Comparison of ENCODE assay signal across 23 mouse cellular contexts in genomic region chr2:179416587-179417227, GRCm38 (mm10). TPM values are rescaled to one million over a fixed set of nuclear protein-coding genes. Genes with fewer than 3 reads are reported as not detected.
DNase-seq lines count a peak whose midpoint lies in the region; ATAC-seq lines count a peak whose summit lies in the region.
"Had no signal": no experiment of that assay in that cellular context is flagged by ENCODE, and none has a peak within 500 bp of the region (broad histone marks: within the 10 kb centered on the region; RNA-seq: fewer than 3 reads in every experiment).

No protein-coding gene starts in this region.

- no peak overlapping the region for H3K4me2 ChIP-seq in hindbrain, embryonic 13.5 days
- no peak overlapping the region for H3K4me2 ChIP-seq in hindbrain, embryonic 16.5 days (ENCODE audit: low read length)
- no peak overlapping the region for H3K4me2 ChIP-seq in limb, embryonic 12.5 days
- H3K4me2 ChIP-seq: embryonic facial prominence, embryonic 15.5 days; heart, embryonic 13.5 days; liver, embryonic 12.5 days had no signal

- H3K9me3 ChIP-seq in hindbrain, embryonic 13.5 days: no peaks in the 10 kb centered on the region
- H3K9me3 ChIP-seq in hindbrain, embryonic 16.5 days (ENCODE audit: control insufficient read depth, low read length): no peaks in the 10 kb centered on the region
- H3K9me3 ChIP-seq in limb, embryonic 12.5 days: no peaks in the 10 kb centered on the region
- H3K9me3 ChIP-seq: embryonic facial prominence, embryonic 15.5 days; heart, embryonic 13.5 days had no signal

- peak overlapping the region; percentile 18 for H3K27ac ChIP-seq in hindbrain, embryonic 13.5 days
- no peak overlapping the region for H3K27ac ChIP-seq in hindbrain, embryonic 16.5 days (ENCODE audit: low read depth, low read length)
- H3K27ac ChIP-seq in limb, embryonic 12.5 days: peak overlapping the region; percentile 62; the same call in 1 of the 2 replicates
- H3K27ac ChIP-seq: embryonic facial prominence, embryonic 15.5 days; gastrocnemius, adult 2 months; heart, embryonic 13.5 days; layer of hippocampus, adult 2 months; liver, embryonic 12.5 days had no signal

- no peak overlapping the region for H3K4me3 ChIP-seq in hindbrain, embryonic 13.5 days
- H3K4me3 ChIP-seq in hindbrain, embryonic 16.5 days (ENCODE audit: low read length): no peak overlapping the region
- H3K4me3 ChIP-seq in limb, embryonic 12.5 days (replicated peaks): no peak overlapping the region
- H3K4me3 ChIP-seq: embryonic facial prominence, embryonic 15.5 days; gastrocnemius, adult 2 months; heart, embryonic 13.5 days; layer of hippocampus, adult 2 months; liver, embryonic 12.5 days had no signal

- DNase-seq in right cerebral cortex, postnatal 14 days: peak; percentile 19
- DNase-seq in right cerebral cortex, adult 18-20 months: no peak
- no peak for DNase-seq in gastrocnemius, adult 8-10 months (ENCODE audit: low spot score in 2 of 2)
- DNase-seq in gastrocnemius, postnatal 14 days: no peak
- DNase-seq: adrenal gland, postnatal 25 days; B cell, adult 2 months; cerebellum, adult 11-12 months; cerebellum, postnatal 14 days; gastrocnemius, adult 2 months; heart, adult 18-20 months; heart, postnatal 36 days; kidney, adult 2 months; kidney, postnatal 10 days; lung, adult 2 months; thymus, adult 2 months had no signal

- intact Hi-C loops in gastrocnemius, postnatal 14 days (cut with DNase I; ENCODE audit: low total_unique reads): no loop called here

- 63% methylated on average over 16 of the region's 16 CpGs for WGBS in hindbrain, embryonic 13.5 days
- 53% methylated on average over 16 of the region's 16 CpGs for WGBS in hindbrain, embryonic 16.5 days
- WGBS in limb, embryonic 12.5 days: 47% methylated on average over 16 of the region's 16 CpGs

- H3K27me3 ChIP-seq in hindbrain, embryonic 13.5 days: no peaks in the 10 kb centered on the region
- no peaks in the 10 kb centered on the region for H3K27me3 ChIP-seq in hindbrain, embryonic 16.5 days (replicated peaks; ENCODE audit: control insufficient read depth, insufficient read depth, low read length)
- H3K27me3 ChIP-seq in limb, embryonic 12.5 days: no peaks in the 10 kb centered on the region
- H3K27me3 ChIP-seq: heart, embryonic 13.5 days; liver, embryonic 12.5 days had no signal

- H3K4me1 ChIP-seq in hindbrain, embryonic 13.5 days (replicated peaks): peaks cover 14% of the 10 kb centered on the region
- H3K4me1 ChIP-seq in hindbrain, embryonic 16.5 days (ENCODE audit: control insufficient read depth, insufficient read depth, low read depth, low read length): no peaks in the 10 kb centered on the region
- H3K4me1 ChIP-seq in limb, embryonic 12.5 days (replicated peaks): peaks cover 23% of the 10 kb centered on the region
- H3K4me1 ChIP-seq: liver, embryonic 12.5 days had no signal

- no peaks in the 10 kb centered on the region for H3K36me3 ChIP-seq in hindbrain, embryonic 13.5 days
- no peaks in the 10 kb centered on the region for H3K36me3 ChIP-seq in hindbrain, embryonic 16.5 days (ENCODE audit: control insufficient read depth, insufficient read depth, low read length)
- H3K36me3 ChIP-seq in limb, embryonic 12.5 days: no peaks in the 10 kb centered on the region
- H3K36me3 ChIP-seq: embryonic facial prominence, embryonic 15.5 days; heart, embryonic 13.5 days; liver, embryonic 12.5 days had no signal

- no peak overlapping the region for H3K9ac ChIP-seq in hindbrain, embryonic 13.5 days
- H3K9ac ChIP-seq in hindbrain, embryonic 16.5 days (ENCODE audit: low read depth, low read length): no peak overlapping the region
- no peak overlapping the region for H3K9ac ChIP-seq in limb, embryonic 12.5 days (replicated peaks)
- H3K9ac ChIP-seq: embryonic facial prominence, embryonic 15.5 days; heart, embryonic 13.5 days; liver, embryonic 12.5 days had no signal

- ATAC-seq in hindbrain, embryonic 13.5 days (ENCODE audit: low FRiP score): peak; percentile 48; the same call in 1 of the 2 replicates
- no peak for ATAC-seq in hindbrain, embryonic 16.5 days
- no peak for ATAC-seq in limb, embryonic 12.5 days (ENCODE audit: insufficient number of reproducible peaks, insufficient read depth, low FRiP score, low TSS enrichment, low read depth)
- ATAC-seq: inflammation-experienced regulatory T-cells, adult 6 months; liver, embryonic 12.5 days had no signal

RNA-seq across cellular contexts. Expression of gene Cdh4, which starts 25.5 kb away (rescaled TPM):
- 37.2 and 37.5 TPM in 2 replicates for polyA plus RNA-seq in hindbrain, embryonic 13.5 days (2015; fragmentation: Nextera tagmentation; extraction: Ambion mirVana)
- polyA plus RNA-seq in hindbrain, embryonic 16.5 days (2015; fragmentation: Nextera tagmentation; extraction: Ambion mirVana): 43.0 and 46.7 TPM in 2 replicates
- 9.3 and 10.5 TPM in 2 replicates for polyA plus RNA-seq in limb, embryonic 12.5 days (2016; fragmentation: Nextera tagmentation; extraction: Ambion mirVana)
- total RNA-seq in gastrocnemius, adult 8-10 months (2022): 10 to 100 TPM in 3 of 4 experiments, 1 to 10 TPM in 1; 7.0 to 25.5 (median 13.8) TPM
- 1 to 10 TPM; 3.7 to 4.6 TPM for total RNA-seq in gastrocnemius, postnatal 14 days (2021)
- polyA plus RNA-seq: inflammation-experienced regulatory T-cells, adult 6 months had no signal
